Mouse (Mus musculus): Measurements from ENCODE around the gene St3gal3. TPM values are rescaled to one million over a fixed set of nuclear protein-coding genes. Genes with fewer than 3 reads are reported as not detected.

Gene St3gal3
- total and polyA plus RNA-seq, 2 experiments, result 27.9 to 44.9 TPM

GRCm38 (mm10) chr4:117978282-117978681 is 156.4 kb downstream of the St3gal3 start:
- H3K79me2 ChIP-seq (ENCODE audit: control insufficient read depth, insufficient read depth, low read length), result peaks cover 4% of the 10 kb centered on the region; the same call in 1 of the 2 replicates
- TF ChIP-seq POLR2A (IDR thresholded peaks at IDR 0.05; ENCODE audit: extremely low read depth, insufficient read depth, low read length), result no peak
- no peak for TF ChIP-seq CTCF (IDR thresholded peaks at IDR 0.05; ENCODE audit: low read depth, low read length)
- no peaks in the 10 kb centered on the region for H3K27me3 ChIP-seq (ENCODE audit: control insufficient read depth, insufficient read depth, low read length)
- DNase-seq (ENCODE audit: extremely low read depth, low read depth, low spot score), result peak; percentile 92
- peak overlapping the region; percentile 7; the same call in 1 of the 2 replicates for H3K9ac ChIP-seq (ENCODE audit: low read depth, low read length)
- H3K4me1 ChIP-seq (ENCODE audit: control insufficient read depth, insufficient read depth, low read length), result peaks cover 53% of the 10 kb centered on the region
- H3K4me3 ChIP-seq (ENCODE audit: insufficient read depth, low read depth, low read length), result no peak overlapping the region
- 30% methylated on average over 9 of the region's 9 CpGs for WGBS
- H3K27ac ChIP-seq (replicated peaks; ENCODE audit: insufficient read depth, low read depth, low read length), result peak overlapping the region; percentile 71
- no peaks in the 10 kb centered on the region for H3K36me3 ChIP-seq (ENCODE audit: control insufficient read depth, insufficient read depth, low read length)

DNA sequence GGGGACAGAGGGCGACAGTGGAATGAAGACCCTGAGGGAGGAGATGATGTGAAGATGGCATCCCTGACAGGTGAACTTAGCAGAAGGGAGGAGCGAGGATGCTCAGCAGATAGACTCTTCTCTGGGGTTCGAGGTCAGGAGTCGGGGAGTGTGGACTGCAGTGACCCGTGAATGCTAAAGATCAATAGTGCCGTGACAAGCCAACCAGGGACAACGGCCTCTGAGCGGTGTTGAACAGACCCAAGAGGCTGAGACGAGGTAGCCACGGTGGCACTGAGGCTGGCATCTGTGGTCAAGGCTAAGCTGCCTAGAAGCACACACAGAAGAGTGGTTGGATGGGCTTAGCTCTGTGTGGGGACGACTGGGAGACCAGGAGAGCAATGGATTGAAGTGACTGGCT is 156.9 kb downstream of the St3gal3 start:
- Histone ChIP-seq H3K4me1 (ENCODE audit: control insufficient read depth, insufficient read depth, low read length) (peaks cover 52% of the 10 kb centered on the region), H3K79me2 (ENCODE audit: control insufficient read depth, insufficient read depth, low read length) (peaks cover 4% of the 10 kb centered on the region; the same call in 1 of the 2 replicates), H3K27ac (replicated peaks; ENCODE audit: insufficient read depth, low read depth, low read length) (peak overlapping the region; percentile 71), H3K36me3 (ENCODE audit: control insufficient read depth, insufficient read depth, low read length) (no peaks in the 10 kb centered on the region), H3K9ac (ENCODE audit: low read depth, low read length) (peak overlapping the region; percentile 7; the same call in 1 of the 2 replicates), H3K4me3 (ENCODE audit: insufficient read depth, low read depth, low read length) (no peak overlapping the region), H3K27me3 (ENCODE audit: control insufficient read depth, insufficient read depth, low read length) (no peaks in the 10 kb centered on the region)
- WGBS, result 38% methylated on average over 11 of the region's 11 CpGs
- peak; percentile 90 for DNase-seq (ENCODE audit: extremely low read depth, low read depth, low spot score)
- TF ChIP-seq CTCF (IDR thresholded peaks at IDR 0.05; ENCODE audit: low read depth, low read length) (no peak), POLR2A (IDR thresholded peaks at IDR 0.05; ENCODE audit: extremely low read depth, insufficient read depth, low read length) (no peak)

GRCm38 (mm10) chr4:117977371-117977770 is 157.3 kb downstream of the St3gal3 start:
- DNase-seq (ENCODE audit: extremely low read depth, low read depth, low spot score), result no peak
- Histone ChIP-seq H3K27me3 (ENCODE audit: control insufficient read depth, insufficient read depth, low read length) (no peaks in the 10 kb centered on the region), H3K4me3 (ENCODE audit: insufficient read depth, low read depth, low read length) (no peak overlapping the region), H3K27ac (replicated peaks; ENCODE audit: insufficient read depth, low read depth, low read length) (peak overlapping the region; percentile 71), H3K79me2 (ENCODE audit: control insufficient read depth, insufficient read depth, low read length) (peaks cover 4% of the 10 kb centered on the region; the same call in 1 of the 2 replicates), H3K9ac (ENCODE audit: low read depth, low read length) (no peak overlapping the region), H3K36me3 (ENCODE audit: control insufficient read depth, insufficient read depth, low read length) (no peaks in the 10 kb centered on the region), H3K4me1 (ENCODE audit: control insufficient read depth, insufficient read depth, low read length) (peaks cover 52% of the 10 kb centered on the region)
- WGBS, result 79% methylated on average over 9 of the region's 9 CpGs
- TF ChIP-seq POLR2A (IDR thresholded peaks at IDR 0.05; ENCODE audit: extremely low read depth, insufficient read depth, low read length) (no peak), CTCF (IDR thresholded peaks at IDR 0.05; ENCODE audit: low read depth, low read length) (no peak)

DNA sequence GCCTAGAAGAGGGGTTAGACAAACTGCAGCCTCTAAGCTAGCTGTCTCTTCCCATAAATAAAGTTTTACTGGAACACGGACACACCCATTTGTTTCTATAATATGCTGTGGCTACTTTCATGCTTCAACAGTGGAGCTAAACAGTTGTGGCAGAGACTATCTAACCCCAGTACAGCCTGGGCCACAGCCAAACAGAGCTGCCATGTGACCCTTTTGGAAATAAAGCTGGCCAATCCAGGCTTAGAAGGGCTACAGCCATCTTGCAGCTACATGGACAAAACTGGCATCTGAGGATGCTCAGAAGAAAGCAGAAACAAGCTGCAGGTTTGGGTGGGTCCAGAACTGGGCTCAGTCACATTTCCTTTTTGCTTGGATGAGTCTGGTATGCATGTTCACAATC is 158.9 kb downstream of the St3gal3 start:
- Histone ChIP-seq H3K79me2 (ENCODE audit: control insufficient read depth, insufficient read depth, low read length) (peaks cover 4% of the 10 kb centered on the region; the same call in 1 of the 2 replicates), H3K9ac (ENCODE audit: low read depth, low read length) (no peak overlapping the region), H3K4me3 (ENCODE audit: insufficient read depth, low read depth, low read length) (no peak overlapping the region), H3K27ac (replicated peaks; ENCODE audit: insufficient read depth, low read depth, low read length) (no peak overlapping the region), H3K27me3 (ENCODE audit: control insufficient read depth, insufficient read depth, low read length) (no peaks in the 10 kb centered on the region), H3K4me1 (ENCODE audit: control insufficient read depth, insufficient read depth, low read length) (peaks cover 40% of the 10 kb centered on the region), H3K36me3 (ENCODE audit: control insufficient read depth, insufficient read depth, low read length) (no peaks in the 10 kb centered on the region)
- 88% methylated on average over 1 of the region's 1 CpGs for WGBS
- DNase-seq (ENCODE audit: extremely low read depth, low read depth, low spot score), result peak; percentile 27
- TF ChIP-seq POLR2A (IDR thresholded peaks at IDR 0.05; ENCODE audit: extremely low read depth, insufficient read depth, low read length) (no peak), CTCF (IDR thresholded peaks at IDR 0.05; ENCODE audit: low read depth, low read length) (no peak)

DNA sequence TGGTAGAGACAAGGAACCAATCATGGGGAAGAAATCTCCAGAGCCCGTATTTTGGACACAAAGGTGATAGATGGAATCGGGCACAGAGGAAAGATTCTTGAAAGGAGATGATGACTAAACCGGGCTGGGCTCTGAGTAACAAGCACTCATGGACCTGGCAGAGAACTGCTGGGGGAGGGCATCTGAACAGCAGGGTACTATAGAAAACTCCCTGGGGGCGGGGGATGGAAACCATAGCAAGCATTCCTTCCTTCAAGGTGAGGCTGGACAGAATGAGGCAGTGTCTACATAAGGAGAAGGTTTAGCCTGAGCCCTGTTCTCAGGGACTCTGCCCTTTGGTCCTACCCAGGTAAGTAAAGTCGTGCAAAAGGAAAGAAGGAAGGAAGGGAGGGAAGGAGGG is 160.0 kb downstream of the St3gal3 start:
- peaks cover 4% of the 10 kb centered on the region; the same call in 1 of the 2 replicates for H3K79me2 ChIP-seq (ENCODE audit: control insufficient read depth, insufficient read depth, low read length)
- H3K27me3 ChIP-seq (ENCODE audit: control insufficient read depth, insufficient read depth, low read length), result no peaks in the 10 kb centered on the region
- 85% methylated on average over 5 of the region's 5 CpGs for WGBS
- H3K9ac ChIP-seq (ENCODE audit: low read depth, low read length), result no peak overlapping the region
- H3K4me3 ChIP-seq (ENCODE audit: insufficient read depth, low read depth, low read length), result no peak overlapping the region
- DNase-seq (ENCODE audit: extremely low read depth, low read depth, low spot score), result no peak
- no peak overlapping the region for H3K27ac ChIP-seq (replicated peaks; ENCODE audit: insufficient read depth, low read depth, low read length)
- no peak for TF ChIP-seq POLR2A (IDR thresholded peaks at IDR 0.05; ENCODE audit: extremely low read depth, insufficient read depth, low read length)
- no peak for TF ChIP-seq CTCF (IDR thresholded peaks at IDR 0.05; ENCODE audit: low read depth, low read length)
- peaks cover 36% of the 10 kb centered on the region for H3K4me1 ChIP-seq (ENCODE audit: control insufficient read depth, insufficient read depth, low read length)
- H3K36me3 ChIP-seq (ENCODE audit: control insufficient read depth, insufficient read depth, low read length), result no peaks in the 10 kb centered on the region

DNA sequence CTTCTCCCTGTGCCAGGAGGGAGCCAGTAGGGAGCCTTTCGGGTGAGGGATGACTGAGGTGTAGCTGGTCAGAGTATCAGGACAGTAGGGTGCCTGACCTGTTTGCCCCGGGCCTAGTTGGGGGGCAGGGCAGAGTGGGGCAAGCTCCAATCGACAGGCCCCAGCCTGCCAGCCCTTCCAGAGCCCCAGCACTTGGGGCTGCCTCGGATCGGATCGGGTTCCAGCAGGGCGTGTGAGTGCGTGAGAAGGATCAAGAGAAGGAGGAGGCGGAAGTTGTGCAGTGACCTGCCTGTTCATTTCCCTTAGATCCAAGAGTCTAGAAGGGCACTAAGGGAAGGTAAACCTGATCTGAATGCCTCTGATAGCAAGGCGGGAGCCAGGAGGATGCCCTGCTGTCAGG is 161.7 kb downstream of the St3gal3 start:
- peak; percentile 45 for DNase-seq (ENCODE audit: extremely low read depth, low read depth, low spot score)
- Histone ChIP-seq H3K36me3 (ENCODE audit: control insufficient read depth, insufficient read depth, low read length) (no peaks in the 10 kb centered on the region), H3K79me2 (ENCODE audit: control insufficient read depth, insufficient read depth, low read length) (peaks cover 4% of the 10 kb centered on the region; the same call in 1 of the 2 replicates), H3K27me3 (ENCODE audit: control insufficient read depth, insufficient read depth, low read length) (no peaks in the 10 kb centered on the region), H3K27ac (replicated peaks; ENCODE audit: insufficient read depth, low read depth, low read length) (peak overlapping the region; percentile 17; the same call in 1 of the 2 replicates), H3K4me1 (ENCODE audit: control insufficient read depth, insufficient read depth, low read length) (peaks cover 21% of the 10 kb centered on the region), H3K4me3 (ENCODE audit: insufficient read depth, low read depth, low read length) (no peak overlapping the region), H3K9ac (ENCODE audit: low read depth, low read length) (no peak overlapping the region)
- 27% methylated on average over 10 of the region's 10 CpGs for WGBS
- TF ChIP-seq CTCF (IDR thresholded peaks at IDR 0.05; ENCODE audit: low read depth, low read length) (no peak), POLR2A (IDR thresholded peaks at IDR 0.05; ENCODE audit: extremely low read depth, insufficient read depth, low read length) (no peak)

Measured in liver, adult 2 months (tissue).